Mouse (Mus musculus): Measurements from ENCODE around the gene Nol3. TPM values are rescaled to one million over a fixed set of nuclear protein-coding genes. Genes with fewer than 3 reads are reported as not detected.

The Nol3 gene
- polyA plus RNA-seq, 1 experiment from 2014 or later = 1.7 TPM

- POLR2A ChIA-PET = no interaction called here
- ATAC-seq (no peak), DNase-seq (ENCODE audit: low read depth, low spot score) (no peak)
- TF ChIP-seq CTCF (IDR thresholded peaks at IDR 0.05) = no peak
- CTCF ChIA-PET = no interaction called here
- in situ Hi-C loops (cut with MboI; ENCODE audit: low pct_unique_long_range_greater_than_20kb) = no loop called here
- H3K27me3 ChIP-seq = no peaks in the 10 kb centered on the region
These were observed 12.6 kb upstream of the Nol3 start for GRCm38 (mm10) chr8:105263244-105263912.

DNA sequence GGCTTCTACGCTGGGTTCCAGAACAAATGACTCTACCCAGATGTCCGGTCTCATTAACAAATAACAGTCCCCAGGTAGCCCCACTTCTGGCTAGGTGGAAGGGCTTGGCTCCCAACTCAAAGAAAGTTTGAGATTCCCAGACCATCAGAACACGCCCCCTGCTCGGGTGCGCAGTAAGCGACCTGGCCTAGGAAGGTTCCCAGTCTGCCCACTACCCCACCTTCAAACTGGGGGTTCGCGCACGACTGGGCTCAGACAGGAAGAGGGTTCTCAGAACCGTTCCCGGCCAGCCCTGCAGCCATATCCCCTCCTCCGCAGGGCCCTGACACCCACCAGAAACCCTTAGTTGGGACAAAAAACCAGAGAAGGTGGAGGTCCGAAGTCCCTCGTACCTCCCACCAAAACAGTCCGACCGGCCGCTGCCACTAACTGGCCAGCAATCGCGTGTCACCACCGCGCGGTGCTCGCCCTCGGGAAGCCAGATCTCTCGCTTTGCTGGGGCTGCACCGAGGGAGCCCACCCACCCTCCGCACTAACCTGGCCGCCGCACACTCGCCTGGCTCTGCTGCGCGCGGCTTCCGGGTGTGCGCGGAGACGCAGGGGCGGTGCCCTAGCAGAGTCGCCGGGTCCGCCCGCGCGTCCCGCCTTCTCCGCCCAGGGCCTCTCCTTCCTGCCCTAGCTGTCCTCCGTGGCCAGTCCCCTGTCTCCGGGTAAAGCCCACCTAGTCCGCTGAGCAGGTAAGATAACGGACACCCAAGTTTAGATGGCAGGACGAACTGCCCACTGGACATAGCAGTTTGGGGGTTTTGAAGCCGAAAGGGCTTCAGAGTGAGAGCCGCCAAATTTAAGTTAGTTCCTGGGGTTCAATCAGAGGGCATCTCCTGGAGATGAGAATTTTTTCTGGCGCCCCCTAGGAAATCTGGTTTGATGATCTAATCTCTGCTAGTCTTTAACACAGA lies 11.6 kb upstream of the Nol3 start, which contains the start of the genes Tradd and Fbxl8:
Tradd (minus strand) TSS at position 586 of the 959 bp plus-strand sequence.
Fbxl8 (plus strand) TSS at position 625 of the 959 bp plus-strand sequence.
- ATAC-seq = peak; percentile 92
- DNase-seq (ENCODE audit: low read depth, low spot score) = no peak
- ChIA-PET POLR2A (interaction anchor here (1.0 to 1.3 kb wide), 2 partner anchors 10 to 25 kb away, joined by 3 to 4 read pairs; partner anchors contain the start of genes 4931428F04Rik and B3gnt9), CTCF (interaction anchor here (0.9 to 1.5 kb wide), 6 partner anchors 9 to 26 kb away, joined by 3 to 5 read pairs (median 3); partner anchors contain the start of gene B3gnt9)
- H3K27me3 ChIP-seq = no peaks in the 10 kb centered on the region
- in situ Hi-C loops (cut with MboI; ENCODE audit: low pct_unique_long_range_greater_than_20kb) = no loop called here
- TF ChIP-seq CTCF (IDR thresholded peaks at IDR 0.05) = no peak

GRCm38 (mm10) chr8:105265128-105265527 lies 10.8 kb upstream of the Nol3 start:
- ATAC-seq (peak; percentile 45), DNase-seq (ENCODE audit: low read depth, low spot score) (no peak)
- no peak for TF ChIP-seq CTCF (IDR thresholded peaks at IDR 0.05)
- H3K27me3 ChIP-seq = no peaks in the 10 kb centered on the region
- ChIA-PET CTCF (interaction anchor here (0.9 to 1.5 kb wide), 6 partner anchors 10 to 25 kb away, joined by 3 to 5 read pairs (median 3); partner anchors contain the start of gene B3gnt9), POLR2A (interaction anchor here (1.0 to 1.3 kb wide), 2 partner anchors 10 to 24 kb away, joined by 3 to 4 read pairs; partner anchors contain the start of genes 4931428F04Rik and B3gnt9)
- in situ Hi-C loops (cut with MboI; ENCODE audit: low pct_unique_long_range_greater_than_20kb) = no loop called here

DNA sequence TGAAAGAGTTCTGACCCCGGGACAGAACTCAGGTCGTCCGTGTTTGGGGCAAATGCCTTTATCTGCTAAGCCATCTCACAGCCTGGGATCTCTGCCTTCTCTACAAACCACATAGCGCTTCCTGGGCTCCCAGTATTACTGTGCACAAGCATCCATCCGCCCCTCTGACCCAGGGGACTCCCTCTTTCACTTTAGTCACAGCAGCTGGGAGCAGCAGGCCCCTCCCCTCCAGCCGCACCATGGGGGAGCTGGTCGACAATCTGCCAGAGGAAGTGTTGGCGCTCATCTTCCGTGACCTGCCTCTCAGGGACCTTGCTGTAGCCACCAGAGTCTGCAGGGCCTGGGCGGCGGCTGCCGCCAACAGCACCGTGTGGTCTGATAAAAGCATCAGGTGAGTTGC lies 9.2 kb upstream of the Nol3 start:
- ChIA-PET POLR2A (no interaction called here), CTCF (no interaction called here)
- DNase-seq (ENCODE audit: low read depth, low spot score) (no peak), ATAC-seq (no peak)
- TF ChIP-seq CTCF (IDR thresholded peaks at IDR 0.05) = no peak
- in situ Hi-C loops (cut with MboI; ENCODE audit: low pct_unique_long_range_greater_than_20kb) = no loop called here
- no peaks in the 10 kb centered on the region for H3K27me3 ChIP-seq

GRCm38 (mm10) chr8:105268342-105269074 lies 7.4 kb upstream of the Nol3 start:
- TF ChIP-seq CTCF (IDR thresholded peaks at IDR 0.05) = no peak
- H3K27me3 ChIP-seq = no peaks in the 10 kb centered on the region
- ChIA-PET POLR2A (no interaction called here), CTCF (no interaction called here)
- in situ Hi-C loops (cut with MboI; ENCODE audit: low pct_unique_long_range_greater_than_20kb) = no loop called here
- ATAC-seq (no peak), DNase-seq (ENCODE audit: low read depth, low spot score) (no peak)

DNA sequence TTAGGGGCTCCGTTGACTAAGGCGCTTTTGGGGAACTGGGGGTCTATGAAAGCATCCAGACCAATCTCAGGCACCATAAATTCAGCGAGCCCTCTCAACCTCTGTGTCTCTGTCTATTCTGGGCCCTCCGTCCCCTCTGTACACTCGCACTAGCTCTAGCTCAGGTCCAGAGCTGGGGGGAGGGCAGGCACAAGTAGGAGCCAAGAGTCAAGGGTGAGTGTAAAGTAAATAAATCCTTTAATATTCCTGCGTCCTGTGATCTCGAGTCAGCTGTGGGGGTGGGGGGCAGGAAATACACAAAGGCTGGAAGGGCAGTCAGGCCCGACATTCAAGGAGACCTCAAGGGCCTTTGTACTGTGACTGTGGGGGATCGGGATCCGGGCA lies 6.9 kb upstream of the Nol3 start:
- no peak for ATAC-seq
- TF ChIP-seq CTCF (IDR thresholded peaks at IDR 0.05) = no peak
- no peaks in the 10 kb centered on the region for H3K27me3 ChIP-seq
- ChIA-PET POLR2A (no interaction called here), CTCF (no interaction called here)
- DNase-seq (ENCODE audit: low read depth, low spot score) = no peak
- in situ Hi-C loops (cut with MboI; ENCODE audit: low pct_unique_long_range_greater_than_20kb) = no loop called here

GRCm38 (mm10) chr8:105269461-105269947 lies 6.4 kb upstream of the Nol3 start, which contains the start of gene Hsf4:
Gene Hsf4 (plus strand): TSS chr8:105269801.
- no peak for ATAC-seq
- no peak for DNase-seq (ENCODE audit: low read depth, low spot score)
- ChIA-PET POLR2A (no interaction called here), CTCF (no interaction called here)
- TF ChIP-seq CTCF (IDR thresholded peaks at IDR 0.05) = no peak
- H3K27me3 ChIP-seq = no peaks in the 10 kb centered on the region
- in situ Hi-C loops (cut with MboI; ENCODE audit: low pct_unique_long_range_greater_than_20kb) = no loop called here

- ATAC-seq (no peak), DNase-seq (ENCODE audit: low read depth, low spot score) (no peak)
- in situ Hi-C loops (cut with MboI; ENCODE audit: low pct_unique_long_range_greater_than_20kb) = no loop called here
- no peaks in the 10 kb centered on the region for H3K27me3 ChIP-seq
- CTCF ChIA-PET = no interaction called here
- TF ChIP-seq CTCF (IDR thresholded peaks at IDR 0.05) = no peak
- POLR2A ChIA-PET = no interaction called here
These were observed 5.6 kb upstream of the Nol3 start for GRCm38 (mm10) chr8:105270101-105270915.

DNA sequence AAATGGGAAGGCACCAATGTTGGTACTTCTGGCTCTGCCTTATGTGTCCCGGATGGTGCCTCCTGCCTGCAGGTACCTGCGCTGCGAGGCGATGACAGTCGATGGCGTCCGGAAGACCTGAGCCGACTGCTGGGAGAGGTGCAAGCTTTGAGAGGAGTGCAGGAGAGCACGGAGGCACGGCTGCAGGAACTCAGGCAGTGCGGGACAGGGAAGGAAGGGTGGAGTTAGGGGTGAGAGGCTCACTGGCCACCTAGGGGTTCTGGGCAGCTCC lies 5.1 kb upstream of the Nol3 start:
- DNase-seq (ENCODE audit: low read depth, low spot score) (no peak), ATAC-seq (no peak)
- ChIA-PET CTCF (no interaction called here), POLR2A (no interaction called here)
- no peak for TF ChIP-seq CTCF (IDR thresholded peaks at IDR 0.05)
- in situ Hi-C loops (cut with MboI; ENCODE audit: low pct_unique_long_range_greater_than_20kb) = no loop called here
- H3K27me3 ChIP-seq = no peaks in the 10 kb centered on the region

DNA sequence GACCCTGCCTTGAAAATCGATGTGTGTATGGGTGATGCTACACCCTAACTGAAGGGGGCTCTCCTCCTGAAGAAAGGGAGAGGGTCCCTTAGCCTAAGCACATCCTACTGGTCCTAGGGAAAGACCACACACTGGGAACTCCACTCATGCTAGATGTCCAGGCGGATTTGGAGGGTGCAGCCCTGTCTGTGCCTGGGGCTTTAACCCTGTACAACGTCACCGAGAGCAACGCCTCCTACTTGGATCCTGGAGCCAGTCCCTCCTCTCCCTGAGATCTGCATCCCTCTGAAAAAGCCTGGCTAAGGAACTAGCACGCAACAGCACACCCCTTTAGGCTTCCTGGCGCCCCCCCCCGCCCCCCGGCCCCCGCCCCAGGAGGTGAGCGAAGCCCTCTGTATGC lies 553 bp upstream of the Nol3 start:
- H3K27me3 ChIP-seq = no peaks in the 10 kb centered on the region
- ChIA-PET CTCF (interaction anchor here (1.9 to 2.3 kb wide), 2 partner anchors 11 to 15 kb away, joined by 6 to 8 read pairs; no protein-coding TSS in a partner anchor), POLR2A (no interaction called here)
- ATAC-seq = no peak
- DNase-seq (ENCODE audit: low read depth, low spot score) = no peak
- in situ Hi-C loops (cut with MboI; ENCODE audit: low pct_unique_long_range_greater_than_20kb) = no loop called here
- TF ChIP-seq CTCF (IDR thresholded peaks at IDR 0.05) = no peak

Data from Patski (cell line).